Mouse (Mus musculus): ENCODE data around the gene Qsox1.

GRCm38 (mm10) chr1:155805607-155806006, 7.1 kb downstream of the Qsox1 start:
- no peak for TF ChIP-seq CTCF (IDR thresholded peaks at IDR 0.05; ENCODE audit: control insufficient read depth, insufficient read depth, insufficient replicate concordance, low read depth, low read length)
- no peak for TF ChIP-seq POLR2A (IDR thresholded peaks at IDR 0.05; ENCODE audit: control insufficient read depth, low read depth, low read length)

Data from testis, adult 2 months (tissue).